Mouse (Mus musculus) ES-E14 (cell line): Measurements from ENCODE around the gene Was.

Experiments
- CHD2 ChIP-seq: IDR thresholded peaks from 2 replicates; pipeline ENCODE4 v1.6.1; 2014; ENCODE audit warnings: mild to moderate bottlenecking, low read depth, low read length, inconsistent platforms
- MAFK ChIP-seq: IDR thresholded peaks from 2 replicates; pipeline ENCODE4 v1.6.1; 2014; ENCODE audit warnings: mild to moderate bottlenecking, low read depth, low read length, inconsistent platforms; ENCODE audit not compliant: insufficient read depth
- ZNF384 ChIP-seq: IDR thresholded peaks from 2 replicates; pipeline ENCODE4 v1.6.1; 2012; ENCODE audit warnings: low read depth, low read length, inconsistent platforms

DNA sequence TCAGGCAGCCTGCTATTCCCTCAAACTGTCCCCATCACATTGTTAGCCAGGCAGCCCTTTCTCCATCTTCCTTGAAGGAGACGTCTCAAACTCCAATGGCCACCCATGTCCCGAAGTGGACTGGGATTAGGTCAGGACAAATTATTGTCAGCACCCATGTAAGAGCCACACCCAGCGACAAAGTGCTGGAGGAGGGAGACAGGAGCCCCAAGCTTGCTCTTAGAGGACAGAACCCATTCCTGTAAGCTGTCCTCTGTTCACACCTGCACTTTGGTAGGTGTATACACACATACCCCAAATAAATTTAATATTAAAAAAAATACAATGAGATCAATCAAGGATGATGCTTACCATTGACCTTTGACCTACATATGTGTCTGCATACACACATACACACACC, 15.2 kb downstream of the Was start:
- TF ChIP-seq MAFK (no peak), ZNF384 (no peak), CHD2 (no peak)
